In the genomic region with DNA sequence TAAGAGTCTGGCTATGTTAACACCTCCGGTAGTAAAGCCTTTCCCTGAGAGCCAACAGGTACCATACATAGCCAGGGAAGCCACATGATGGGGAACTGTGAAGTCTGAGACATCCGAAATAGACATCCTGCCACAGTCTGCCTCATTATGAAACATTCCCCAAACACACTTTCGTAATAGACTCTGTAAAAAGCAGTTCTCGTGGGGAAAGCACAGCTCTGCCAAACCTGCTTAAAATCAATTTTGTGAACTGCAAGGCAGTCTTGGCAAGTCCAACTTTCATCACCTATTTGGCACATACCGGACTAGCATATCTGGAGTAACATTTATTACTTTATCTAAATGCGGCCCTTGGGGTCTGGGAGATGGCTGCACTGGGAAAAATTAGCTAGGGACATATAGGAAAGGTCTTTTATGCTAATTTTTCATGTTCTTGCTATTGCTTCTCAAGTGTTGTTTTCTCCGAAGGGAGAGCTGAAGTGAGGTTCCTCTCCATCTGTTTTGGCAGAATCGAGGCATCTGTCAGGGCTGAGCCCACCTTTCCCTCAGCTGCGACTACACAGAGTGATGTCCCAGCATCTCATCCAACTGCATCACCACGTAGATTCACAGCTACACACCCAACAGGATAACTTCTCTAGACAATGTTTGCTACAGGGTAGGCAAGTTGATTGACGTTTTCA, we compare ENCODE assay signal across 14 mouse cellular contexts.
A peak's percentile ranks its signal among the peaks of the same experiment; 100 is the strongest.
DNase-seq lines count a peak whose midpoint lies in the region; ATAC-seq lines count a peak whose summit lies in the region.
"Had no signal": no experiment of that assay in that cellular context is flagged by ENCODE, and none has a peak within 500 bp of the region (broad histone marks: within the 10 kb centered on the region; RNA-seq: fewer than 3 reads in every experiment).

No protein-coding gene starts in this region.

- no peak for DNase-seq in frontal cortex, postnatal 10 days (ENCODE audit: low spot score in 2 of 2)
- peak; percentile 35 for DNase-seq in layer of hippocampus, adult 11-12 months (ENCODE audit: low spot score)
- no peak for DNase-seq in layer of hippocampus, adult 9-10 months (ENCODE audit: low spot score)
- peak; percentile 33 to 56 for DNase-seq in right cerebral cortex, adult 2 months (ENCODE audit: low spot score in 2 of 2)
- DNase-seq in right cerebral cortex, postnatal 4 days: no peak
- DNase-seq: cerebellum, postnatal 10 days; embryo, embryonic 11 days; gastrocnemius, postnatal 10 days; kidney, adult 2 months; kidney, postnatal 14 days; spleen, adult 18-20 months had no signal

- ATAC-seq in frontal cortex, adult (ENCODE audit: low TSS enrichment): peak; percentile 95
- ATAC-seq in megakaryocyte-erythroid progenitor cell, adult 5-6 weeks (replicated peaks; ENCODE audit: low FRiP score, low TSS enrichment, poor library complexity, severe bottlenecking): no peak
- ATAC-seq in erythroid progenitor cell, adult 5-6 weeks (replicated peaks; ENCODE audit: low FRiP score, poor library complexity, severe bottlenecking): no peak

Comparison
In these comparisons a context has a peak if more than half of its experiments do, and no peak if none do; other contexts are left out.
1. DNase-seq: peak in layer of hippocampus, adult 11-12 months (single experiment) and right cerebral cortex, adult 2 months (2 of 2); none in frontal cortex, postnatal 10 days (0 of 2), layer of hippocampus, adult 9-10 months (single experiment) and right cerebral cortex, postnatal 4 days (single experiment).